Mouse (Mus musculus): ENCODE data around the gene BC055324. TPM values are rescaled to one million over a fixed set of nuclear protein-coding genes. Genes with fewer than 3 reads are reported as not detected.
"Not testable (repeated sequence)": the region's sequence is repeated elsewhere in the genome, so short reads cannot be mapped to it uniquely, and the experiment has no call there.

The BC055324 gene
- total and polyA plus RNA-seq, 3 experiments, result 16.3 to 26.6 (median 20.6) TPM

- dilution Hi-C loops (cut with MboI; ENCODE audit: extremely low pct_ligation_motif_present, extremely low pct_unique_long_range_greater_than_20kb, low sequenced_read_pairs), result no loop called here
- no peak overlapping the region for H3K4me3 ChIP-seq (replicated peaks in 1 of 3; ENCODE audit: low read depth in 2 of 3, low read length in 2 of 3, poor library complexity in 1 of 3)
- peak in 1 of 2 experiments; percentile 39; a peak in 2 of 4 replicates for TF ChIP-seq CTCF (conservative IDR thresholded peaks at IDR 0.05 in 1 of 2, IDR thresholded peaks at IDR 0.05 in 1 of 2; ENCODE audit: low read depth in 2 of 2, low read length in 2 of 2)
- TF ChIP-seq UBTF (IDR thresholded peaks at IDR 0.05; ENCODE audit: low read depth, low read length), result no peak
- in situ Hi-C loops (cut with MboI; ENCODE audit: low pct_ligation_motif_present, low pct_unique_long_range_greater_than_20kb, low sequenced_read_pairs), result no loop called here
- H3K27ac ChIP-seq (ENCODE audit: insufficient read depth, low read depth), result no peak overlapping the region
- no peaks in the 10 kb centered on the region for H3K27me3 ChIP-seq (replicated peaks)
- peaks cover 2% of the 10 kb centered on the region for H3K9me3 ChIP-seq (replicated peaks; ENCODE audit: low read length)
- H3K4me2 ChIP-seq (ENCODE audit: insufficient read depth, low read depth, poor library complexity, severe bottlenecking), result no peak overlapping the region
- DNase-seq (ENCODE audit: extremely low read depth), result peak; percentile 18
- no peak overlapping the region for H3K9ac ChIP-seq (ENCODE audit: insufficient read depth, low read depth)
- H3K4me1 ChIP-seq (ENCODE audit: control insufficient read depth in 1 of 2, insufficient read depth in 2 of 2), result peaks cover 4 to 9% of the 10 kb centered on the region in 2 experiments; a peak in 3 of 4 replicates
- H3K36me3 ChIP-seq (replicated peaks in 1 of 2; ENCODE audit: control insufficient read depth in 1 of 2, insufficient read depth in 1 of 2, low read length in 1 of 2), result no peaks in the 10 kb centered on the region
- no peaks in the 10 kb centered on the region for H3K79me2 ChIP-seq (replicated peaks; ENCODE audit: control insufficient read depth, extremely low read depth, insufficient read depth, poor library complexity, severe bottlenecking)
Observed at GRCm38 (mm10) chr1:164027416-164027815, 32.8 kb upstream of the BC055324 start.

GRCm38 (mm10) chr1:164025685-164026084 lies 31.1 kb upstream of the BC055324 start:
- H3K4me1 ChIP-seq (ENCODE audit: control insufficient read depth in 1 of 2, insufficient read depth in 2 of 2), result peaks cover under 1 to 2% of the 10 kb centered on the region in 2 experiments; a peak in 3 of 4 replicates
- in situ Hi-C loops (cut with MboI; ENCODE audit: low pct_ligation_motif_present, low pct_unique_long_range_greater_than_20kb, low sequenced_read_pairs), result no loop called here
- DNase-seq (ENCODE audit: extremely low read depth), result no peak

DNA sequence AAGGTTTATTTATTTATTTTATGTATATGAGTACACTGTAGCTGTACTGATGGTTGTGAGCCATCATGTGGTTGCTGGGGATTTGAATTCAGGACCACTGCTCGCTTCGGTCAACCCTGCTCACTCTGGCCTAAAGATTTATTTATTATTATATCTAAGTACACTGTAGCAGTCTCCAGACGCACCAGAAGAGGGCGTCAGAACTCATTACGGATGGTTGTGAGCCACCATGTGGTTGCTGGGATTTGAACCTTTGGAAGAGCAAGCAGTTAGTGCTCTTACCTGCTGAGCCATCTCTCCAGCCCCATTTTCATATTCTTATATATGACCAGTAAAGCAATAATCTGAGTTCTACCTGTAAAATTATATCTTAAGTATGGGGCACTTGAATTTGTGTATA lies 27.5 kb upstream of the BC055324 start:
- H3K9ac ChIP-seq (ENCODE audit: insufficient read depth, low read depth); H3K79me2 ChIP-seq (replicated peaks; ENCODE audit: control insufficient read depth, extremely low read depth, insufficient read depth, poor library complexity, severe bottlenecking); H3K27ac ChIP-seq (ENCODE audit: insufficient read depth, low read depth); H3K27me3 ChIP-seq (replicated peaks); in situ Hi-C loops (cut with MboI; ENCODE audit: low pct_ligation_motif_present, low pct_unique_long_range_greater_than_20kb, low sequenced_read_pairs); H3K4me2 ChIP-seq (ENCODE audit: insufficient read depth, low read depth, poor library complexity, severe bottlenecking); dilution Hi-C loops (cut with MboI; ENCODE audit: extremely low pct_ligation_motif_present, extremely low pct_unique_long_range_greater_than_20kb, low sequenced_read_pairs); H3K36me3 ChIP-seq (replicated peaks in 1 of 2; ENCODE audit: control insufficient read depth in 1 of 2, insufficient read depth in 1 of 2, low read length in 1 of 2); H3K9me3 ChIP-seq (replicated peaks; ENCODE audit: low read length); H3K4me1 ChIP-seq (ENCODE audit: control insufficient read depth in 1 of 2, insufficient read depth in 2 of 2); DNase-seq (ENCODE audit: extremely low read depth); H3K4me3 ChIP-seq (replicated peaks in 1 of 3; ENCODE audit: low read depth in 2 of 3, low read length in 2 of 3, poor library complexity in 1 of 3): not testable (repeated sequence)
- TF ChIP-seq CTCF (conservative IDR thresholded peaks at IDR 0.05 in 1 of 2, IDR thresholded peaks at IDR 0.05 in 1 of 2; ENCODE audit: low read depth in 2 of 2, low read length in 2 of 2), result peak in 1 of 2 experiments; percentile 35; a peak in 2 of 4 replicates

More at GRCm38 (mm10) chr1:164025685-164026084, 31.1 kb upstream of the BC055324 start:
- Histone ChIP-seq H3K27ac (ENCODE audit: insufficient read depth, low read depth) (no peak overlapping the region), H3K27me3 (replicated peaks) (no peaks in the 10 kb centered on the region), H3K36me3 (replicated peaks in 1 of 2; ENCODE audit: control insufficient read depth in 1 of 2, insufficient read depth in 1 of 2, low read length in 1 of 2) (no peaks in the 10 kb centered on the region), H3K9me3 (replicated peaks; ENCODE audit: low read length) (peaks cover 2% of the 10 kb centered on the region), H3K4me3 (replicated peaks in 1 of 3; ENCODE audit: low read depth in 2 of 3, low read length in 2 of 3, poor library complexity in 1 of 3) (no peak overlapping the region), H3K4me2 (ENCODE audit: insufficient read depth, low read depth, poor library complexity, severe bottlenecking) (no peak overlapping the region), H3K9ac (ENCODE audit: insufficient read depth, low read depth) (no peak overlapping the region), H3K79me2 (replicated peaks; ENCODE audit: control insufficient read depth, extremely low read depth, insufficient read depth, poor library complexity, severe bottlenecking) (no peaks in the 10 kb centered on the region)
- dilution Hi-C loops (cut with MboI; ENCODE audit: extremely low pct_ligation_motif_present, extremely low pct_unique_long_range_greater_than_20kb, low sequenced_read_pairs), result no loop called here
- TF ChIP-seq EP300 (IDR thresholded peaks at IDR 0.05; ENCODE audit: low read length) (no peak), MAX (IDR thresholded peaks at IDR 0.05; ENCODE audit: low read length) (no peak), MXI1 (IDR thresholded peaks at IDR 0.05; ENCODE audit: low read depth, low read length) (no peak), ETS1 (conservative IDR thresholded peaks at IDR 0.05; ENCODE audit: low read depth, low read length) (no peak), MAFK (IDR thresholded peaks at IDR 0.05; ENCODE audit: insufficient replicate concordance, low read length) (no peak), MYC (IDR thresholded peaks at IDR 0.05; ENCODE audit: low read depth, low read length) (no peak), POLR2A (IDR thresholded peaks at IDR 0.05; ENCODE audit: low read depth, low read length) (no peak), ZKSCAN1 (IDR thresholded peaks at IDR 0.05; ENCODE audit: borderline replicate concordance, low read depth, low read length) (no peak), E2F4 (IDR thresholded peaks at IDR 0.05; ENCODE audit: insufficient replicate concordance, low read depth, low read length) (no peak), TBP (conservative IDR thresholded peaks at IDR 0.05; ENCODE audit: low read depth, low read length) (no peak)

DNA sequence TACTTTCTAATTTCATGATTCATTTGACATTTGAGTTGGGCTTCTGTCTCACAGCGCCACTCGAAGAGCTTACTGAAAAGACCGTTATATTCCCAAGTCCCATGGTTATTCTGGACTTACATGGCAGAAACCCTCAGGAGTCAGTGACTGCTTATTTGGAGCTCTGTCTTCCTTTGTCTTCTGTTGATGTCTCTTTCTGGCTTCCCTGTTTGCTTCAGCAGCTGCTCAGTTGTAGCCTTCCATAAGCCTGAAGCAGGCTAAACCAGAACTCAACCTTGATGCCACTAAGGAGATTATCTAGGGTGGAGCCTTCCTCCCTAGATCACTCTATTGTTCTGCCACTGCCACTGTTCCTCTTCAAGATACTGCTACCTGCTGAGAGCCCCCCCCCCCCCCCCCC lies 26.1 kb upstream of the BC055324 start:
- H3K27me3 ChIP-seq (replicated peaks); H3K79me2 ChIP-seq (replicated peaks; ENCODE audit: control insufficient read depth, extremely low read depth, insufficient read depth, poor library complexity, severe bottlenecking); H3K4me1 ChIP-seq (ENCODE audit: control insufficient read depth in 1 of 2, insufficient read depth in 2 of 2); H3K27ac ChIP-seq (ENCODE audit: insufficient read depth, low read depth); H3K4me2 ChIP-seq (ENCODE audit: insufficient read depth, low read depth, poor library complexity, severe bottlenecking); H3K9ac ChIP-seq (ENCODE audit: insufficient read depth, low read depth); in situ Hi-C loops (cut with MboI; ENCODE audit: low pct_ligation_motif_present, low pct_unique_long_range_greater_than_20kb, low sequenced_read_pairs); H3K36me3 ChIP-seq (replicated peaks in 1 of 2; ENCODE audit: control insufficient read depth in 1 of 2, insufficient read depth in 1 of 2, low read length in 1 of 2); DNase-seq (ENCODE audit: extremely low read depth); H3K4me3 ChIP-seq (replicated peaks in 1 of 3; ENCODE audit: low read depth in 2 of 3, low read length in 2 of 3, poor library complexity in 1 of 3); H3K9me3 ChIP-seq (replicated peaks; ENCODE audit: low read length); dilution Hi-C loops (cut with MboI; ENCODE audit: extremely low pct_ligation_motif_present, extremely low pct_unique_long_range_greater_than_20kb, low sequenced_read_pairs): not testable (repeated sequence)

All from CH12.LX (cell line).